Mouse (Mus musculus) cerebellum, adult 2 months (tissue): ENCODE results near the gene Ano9. TPM values are rescaled to one million over a fixed set of nuclear protein-coding genes. Genes with fewer than 3 reads are reported as not detected.

Experiments
- DNase-seq, 2 experiments: peaks; one replicate each; pipeline ENCODE4 v3.0.0; 2021
- H3K27ac ChIP-seq: fragments of 200-500 bp; 2 replicates; pipeline ENCODE4 v1.5.1; 2012; ENCODE audit warnings: low read length, control low read depth, inconsistent platforms; ENCODE audit not compliant: insufficient read depth
- H3K27me3 ChIP-seq: fragments of 200-500 bp; 2 replicates; pipeline ENCODE4 v1.6.1; 2012; ENCODE audit warnings: inconsistent platforms, mild to moderate bottlenecking, low read length, moderate library complexity; ENCODE audit not compliant: control insufficient read depth, insufficient read depth
- H3K4me1 ChIP-seq: fragments of 200-500 bp; 2 replicates; pipeline ENCODE4 v1.6.1; 2011; ENCODE audit warnings: low read length; ENCODE audit not compliant: control insufficient read depth, insufficient read depth
- H3K4me3 ChIP-seq: fragments of 200-500 bp; replicated peaks from 2 replicates; pipeline ENCODE3; 2011; ENCODE audit warnings: mild to moderate bottlenecking, low read depth, low read length, control low read depth; ENCODE audit not compliant: insufficient read depth
- CTCF ChIP-seq: fragments of 200-500 bp; IDR thresholded peaks from 2 replicates; pipeline ENCODE4 v1.5.1; 2011; ENCODE audit warnings: low read depth, mild to moderate bottlenecking, control low read depth, low read length, moderate library complexity, borderline replicate concordance; ENCODE audit not compliant: insufficient read depth
- POLR2A ChIP-seq: fragments of 200-500 bp; IDR thresholded peaks from 2 replicates; pipeline ENCODE4 v1.6.1; 2011; ENCODE audit warnings: low read length, control low read depth, borderline replicate concordance; ENCODE audit not compliant: insufficient read depth
- WGBS: fragments of 180-500 bp; shearing (Covaris S2); methylation state at CpG from one replicate; pipeline ENCODE4 v1.1.7; 2018; 5-methylcytosine and 5-hydroxymethylcytosine counted together
- polyA plus RNA-seq: library from polyadenylated mRNA; depleted of rRNA; stranded (reverse); fragments of >200 nt; gene quantifications from 2 replicates; pipeline ENCODE4 v1.2.3, GENCODE M21; 2012

The Ano9 gene
- polyA plus RNA-seq, 1 experiment: 0.08 TPM

DNA sequence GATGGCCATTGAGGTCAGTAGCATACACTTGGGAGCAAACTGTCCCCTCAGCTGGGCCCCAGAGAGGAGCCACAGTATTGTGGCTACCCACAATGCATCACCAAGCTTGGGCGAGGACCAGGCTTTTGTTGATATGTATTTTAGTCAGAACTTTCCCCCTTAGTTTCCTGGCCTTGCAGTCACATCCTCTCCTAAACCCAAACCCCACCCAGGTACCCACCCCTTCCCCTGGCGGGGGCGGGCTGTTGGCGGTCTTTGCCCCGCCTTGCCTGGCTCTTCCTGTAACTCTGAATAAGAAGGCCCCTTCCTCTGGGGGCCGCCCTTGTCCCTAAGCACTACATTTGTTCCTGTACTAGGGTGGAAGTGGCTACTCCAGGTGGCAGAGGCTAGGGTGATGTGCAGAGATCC, 21.0 kb downstream of the Ano9 start:
- no peak overlapping the region for H3K4me3 ChIP-seq
- H3K27me3 ChIP-seq: no peaks in the 10 kb centered on the region
- 62% methylated on average over 6 of the region's 6 CpGs for WGBS
- no peak for DNase-seq
- no peak overlapping the region for H3K27ac ChIP-seq
- no peak for TF ChIP-seq POLR2A
- TF ChIP-seq CTCF: no peak
- no peaks in the 10 kb centered on the region for H3K4me1 ChIP-seq

DNA sequence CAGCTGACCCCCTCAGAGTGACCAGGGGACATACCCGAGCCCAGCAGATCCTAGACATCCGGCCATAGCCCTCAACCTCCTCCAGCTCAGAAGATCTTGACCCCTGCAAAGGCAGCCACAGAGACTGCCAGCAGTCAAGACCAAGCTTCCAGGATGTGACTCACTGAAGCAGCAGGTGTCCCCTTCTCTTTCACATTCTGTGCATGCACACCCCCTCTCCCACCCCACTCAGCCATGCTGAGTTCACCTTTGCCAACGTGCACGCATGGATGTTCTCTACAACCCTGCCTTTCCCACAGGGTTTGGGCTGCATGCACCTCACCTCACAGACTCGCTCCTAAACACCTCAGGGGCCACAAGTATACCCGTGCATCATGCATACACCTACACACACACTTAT, 21.6 kb downstream of the Ano9 start:
- no peak for DNase-seq
- Histone ChIP-seq H3K27ac (no peak overlapping the region), H3K4me1 (no peaks in the 10 kb centered on the region), H3K4me3 (no peak overlapping the region), H3K27me3 (no peaks in the 10 kb centered on the region)
- 55% methylated on average over 6 of the region's 6 CpGs for WGBS
- no peak for TF ChIP-seq CTCF

DNA sequence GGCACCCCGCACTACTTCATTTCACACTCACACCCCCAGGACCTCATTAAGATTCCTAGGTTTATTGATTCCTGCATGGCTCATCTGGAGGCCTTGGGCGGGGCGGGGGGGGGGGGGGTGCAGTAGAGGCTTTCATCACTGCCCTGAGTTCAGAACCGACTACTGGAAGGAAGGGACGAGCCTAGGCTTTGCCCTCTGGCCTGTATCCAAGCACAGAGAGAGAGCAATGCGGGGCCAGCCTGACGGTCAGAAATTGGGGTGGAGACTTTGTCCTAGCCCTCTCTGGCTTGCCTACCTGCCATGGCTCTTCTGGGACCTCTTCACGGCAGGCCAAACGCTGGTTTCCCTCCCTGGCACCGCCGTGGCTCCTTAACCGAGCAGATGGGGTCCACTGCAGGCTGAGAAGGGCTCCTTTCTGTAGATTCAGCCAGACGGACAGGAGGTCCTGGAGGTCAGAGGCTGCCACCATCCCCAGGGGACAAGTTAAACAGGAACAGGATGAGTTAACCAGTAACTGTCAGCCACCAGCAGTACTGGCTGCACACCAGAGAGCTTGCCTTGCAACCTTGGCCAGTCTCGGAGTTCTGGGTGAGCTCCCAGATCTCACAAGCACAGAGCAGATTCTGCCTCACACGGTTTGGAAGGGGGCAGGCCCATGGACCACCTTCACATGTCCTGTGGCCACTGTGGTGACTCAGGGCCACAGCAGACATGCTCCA, 23.0 kb downstream of the Ano9 start:
- Histone ChIP-seq H3K4me1 (no peaks in the 10 kb centered on the region), H3K4me3 (no peak overlapping the region), H3K27ac (no peak overlapping the region), H3K27me3 (no peaks in the 10 kb centered on the region)
- WGBS: 52% methylated on average over 15 of the region's 15 CpGs
- no peak for TF ChIP-seq POLR2A
- TF ChIP-seq CTCF: no peak
- DNase-seq: no peak

DNA sequence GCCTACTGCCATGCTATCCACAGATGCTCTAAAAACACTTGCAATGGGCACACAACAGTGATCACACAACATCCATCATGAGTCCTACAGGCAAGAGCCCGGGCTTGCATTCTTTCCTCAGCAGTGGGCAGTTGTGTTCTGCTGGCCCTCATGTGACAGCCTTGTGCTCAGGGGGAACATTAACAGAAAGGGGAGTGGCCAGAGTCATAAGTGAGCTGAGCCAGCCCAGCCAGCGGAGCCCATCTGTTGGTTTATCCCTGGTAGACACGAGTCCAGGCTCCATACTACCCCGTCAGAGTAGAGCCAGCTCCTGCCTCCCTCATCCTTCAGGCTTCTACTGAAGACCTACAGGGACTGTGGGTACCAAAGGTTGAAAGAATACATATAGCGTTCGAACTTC, 23.7 kb downstream of the Ano9 start:
- no peak for DNase-seq
- Histone ChIP-seq H3K27ac (no peak overlapping the region), H3K27me3 (no peaks in the 10 kb centered on the region), H3K4me3 (no peak overlapping the region), H3K4me1 (no peaks in the 10 kb centered on the region)
- no peak for TF ChIP-seq CTCF
- no peak for TF ChIP-seq POLR2A
- WGBS: 81% methylated on average over 6 of the region's 6 CpGs

- 9% methylated on average over 37 of the region's 37 CpGs for WGBS
- Histone ChIP-seq H3K27ac (no peak overlapping the region), H3K27me3 (no peaks in the 10 kb centered on the region), H3K4me3 (peak overlapping the region; percentile 12), H3K4me1 (no peaks in the 10 kb centered on the region)
- TF ChIP-seq POLR2A (no peak), CTCF (peak; percentile 63)
- peak; percentile 80 to 83 for DNase-seq
These were observed 25.4 kb downstream of the Ano9 start for GRCm38 (mm10) chr7:141092051-141092735.

GRCm38 (mm10) chr7:141090228-141090627, 27.4 kb downstream of the Ano9 start:
- TF ChIP-seq POLR2A: no peak
- no peak for TF ChIP-seq CTCF
- Histone ChIP-seq H3K4me1 (no peaks in the 10 kb centered on the region), H3K4me3 (no peak overlapping the region), H3K27ac (no peak overlapping the region), H3K27me3 (no peaks in the 10 kb centered on the region)
- WGBS: 67% methylated on average over 8 of the region's 8 CpGs
- DNase-seq: no peak

DNA sequence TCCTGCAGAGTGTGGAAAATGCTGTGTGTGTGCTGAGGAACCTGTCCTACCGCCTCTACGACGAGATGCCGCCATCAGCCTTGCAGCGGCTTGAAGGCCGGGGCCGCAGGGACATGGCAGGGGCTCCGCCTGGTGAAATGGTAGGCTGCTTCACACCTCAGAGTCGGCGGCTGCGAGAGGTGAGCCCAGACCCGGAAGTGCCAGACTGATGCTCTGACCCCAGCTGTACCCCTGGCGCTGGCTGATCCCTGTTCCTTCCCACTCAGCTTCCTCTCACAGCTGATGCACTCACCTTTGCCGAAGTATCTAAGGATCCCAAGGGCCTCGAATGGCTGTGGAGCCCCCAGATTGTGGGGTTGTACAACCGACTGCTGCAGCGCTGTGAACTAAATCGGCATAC, 29.1 kb downstream of the Ano9 start:
- Histone ChIP-seq H3K27ac (no peak overlapping the region), H3K4me1 (no peaks in the 10 kb centered on the region), H3K27me3 (no peaks in the 10 kb centered on the region), H3K4me3 (no peak overlapping the region)
- no peak for DNase-seq
- 22% methylated on average over 18 of the region's 18 CpGs for WGBS
- TF ChIP-seq CTCF (no peak), POLR2A (no peak)

DNA sequence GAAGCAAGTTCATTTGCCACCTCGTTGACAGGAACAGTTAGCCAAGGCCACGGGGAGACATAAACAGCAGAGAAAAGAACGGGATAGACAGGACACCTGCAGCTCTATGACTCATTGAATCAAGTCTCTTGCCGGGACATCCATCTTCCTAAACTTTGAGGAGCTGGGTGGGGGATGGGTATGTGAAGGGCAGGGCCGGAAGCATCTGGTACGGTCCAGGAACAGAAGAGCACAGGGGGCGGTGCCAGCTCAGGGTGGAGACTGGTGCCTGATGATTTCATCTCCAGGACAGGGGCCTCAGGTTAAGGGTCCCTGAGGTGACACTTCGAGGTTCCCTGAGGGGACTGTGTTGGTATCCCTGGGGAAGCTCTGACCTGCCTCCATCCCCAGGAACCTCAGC, 29.7 kb downstream of the Ano9 start:
- H3K4me3 ChIP-seq: no peak overlapping the region
- no peak for DNase-seq
- WGBS: 41% methylated on average over 8 of the region's 8 CpGs
- no peaks in the 10 kb centered on the region for H3K4me1 ChIP-seq
- H3K27ac ChIP-seq: no peak overlapping the region
- no peaks in the 10 kb centered on the region for H3K27me3 ChIP-seq
- TF ChIP-seq CTCF (no peak), POLR2A (no peak)
